Mouse (Mus musculus) frontal cortex, postnatal 25 days (tissue): ENCODE measurements around the gene Rubcn.
A peak's percentile ranks its signal among the peaks of the same experiment; 100 is the strongest.

ENCODE experiments used
- DNase-seq, 2 experiments: peaks; one replicate each; pipeline ENCODE4 v3.0.0; 2022; ENCODE audit warnings: low spot score in 2 of 2

Gene Rubcn

GRCm38 (mm10) chr16:32870231-32870630 is 7.3 kb downstream of the Rubcn start:
- no peak for DNase-seq

GRCm38 (mm10) chr16:32867919-32868552 is 9.5 kb downstream of the Rubcn start:
- DNase-seq, result peak; percentile 73 to 85

- no peak for DNase-seq
These were observed 10.9 kb downstream of the Rubcn start for GRCm38 (mm10) chr16:32866713-32867112.

- no peak for DNase-seq
These were observed 12.2 kb downstream of the Rubcn start for GRCm38 (mm10) chr16:32865401-32865800.

- DNase-seq, result no peak
These were observed 15.7 kb downstream of the Rubcn start for GRCm38 (mm10) chr16:32861813-32862385.

- DNase-seq, result no peak
These were observed 18.6 kb downstream of the Rubcn start for GRCm38 (mm10) chr16:32858771-32859636.

- no peak for DNase-seq
These were observed 19.2 kb downstream of the Rubcn start for GRCm38 (mm10) chr16:32858356-32858755.

GRCm38 (mm10) chr16:32856751-32857150 is 20.8 kb downstream of the Rubcn start:
- DNase-seq, result no peak

- DNase-seq, result no peak
These were observed 23.5 kb downstream of the Rubcn start for GRCm38 (mm10) chr16:32854050-32854571.

- no peak for DNase-seq
These were observed 24.0 kb downstream of the Rubcn start for GRCm38 (mm10) chr16:32853492-32854049.

- no peak for DNase-seq
These were observed 28.3 kb downstream of the Rubcn start for GRCm38 (mm10) chr16:32849042-32849830.

GRCm38 (mm10) chr16:32847103-32847502 is 30.5 kb downstream of the Rubcn start:
- DNase-seq, result no peak

GRCm38 (mm10) chr16:32831501-32831900 is 46.1 kb downstream of the Rubcn start:
- no peak for DNase-seq

- DNase-seq, result no peak
These were observed 48.5 kb downstream of the Rubcn start for GRCm38 (mm10) chr16:32829104-32829503.

GRCm38 (mm10) chr16:32826521-32826920 is 51.0 kb downstream of the Rubcn start:
- no peak for DNase-seq

GRCm38 (mm10) chr16:32825380-32825779 is 52.2 kb downstream of the Rubcn start:
- DNase-seq, result no peak

- DNase-seq, result no peak
These were observed 53.5 kb downstream of the Rubcn start for GRCm38 (mm10) chr16:32824061-32824460.

- no peak for DNase-seq
These were observed 54.1 kb downstream of the Rubcn start for GRCm38 (mm10) chr16:32823487-32823886.

- DNase-seq, result no peak
These were observed 54.7 kb downstream of the Rubcn start for GRCm38 (mm10) chr16:32822881-32823280.

- DNase-seq, result no peak
These were observed 55.1 kb downstream of the Rubcn start for GRCm38 (mm10) chr16:32822450-32822827.

GRCm38 (mm10) chr16:32821772-32822449 is 55.7 kb downstream of the Rubcn start:
- DNase-seq, result no peak
